Mouse (Mus musculus) layer of hippocampus, postnatal 10 days (tissue): ENCODE data around the gene Chst10. TPM values are rescaled to one million over a fixed set of nuclear protein-coding genes. Genes with fewer than 3 reads are reported as not detected.

Experiments used
- DNase-seq, 2 experiments: peaks; one replicate each; pipeline ENCODE4 v3.0.0; 2021; ENCODE audit warnings: low spot score in 2 of 2
- total RNA-seq, 2 experiments: library from RNA; stranded (reverse); gene quantifications; 2 replicates each; pipeline ENCODE4 v1.2.3; 2021

Gene Chst10
- total RNA-seq, 2 experiments from 2014 or later, result 53.0 to 58.5 TPM

DNA sequence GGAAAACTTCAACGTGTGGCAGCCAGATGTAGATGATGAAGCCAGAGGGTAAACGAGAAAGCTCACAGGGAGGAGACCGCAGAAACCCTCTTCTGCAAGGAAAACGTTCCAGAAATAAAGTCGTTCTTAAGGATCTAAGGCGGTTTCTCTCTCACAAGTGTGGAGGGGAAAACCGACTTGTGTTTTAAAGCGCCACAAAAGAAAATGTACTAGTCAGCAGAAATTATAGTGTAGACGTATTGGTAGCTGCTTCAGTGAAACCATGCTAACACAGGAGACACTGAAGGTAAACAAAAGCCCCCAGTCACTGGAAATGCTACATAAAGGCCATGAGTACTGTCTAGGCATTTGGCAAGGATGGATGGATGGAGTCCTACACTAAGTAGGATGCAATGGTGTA lies 80.7 kb downstream of the Chst10 start:
- DNase-seq, result no peak

- DNase-seq, result no peak
These were observed 81.7 kb downstream of the Chst10 start for GRCm38 (mm10) chr1:38816306-38816705.

Other genes with a start within 250 kb of the Chst10 start
- gene Aff3, start 233.2 kb downstream of the Chst10 start, total RNA-seq, result 100 to 1,000 TPM in 1 of 2 experiments, 10 to 100 TPM in 1; 98.4 to 103 TPM
- gene Lonrf2, start 61.5 kb downstream of the Chst10 start, total RNA-seq, result 100 to 1,000 TPM; 122 TPM
- not detected for gene Nms, start 41.0 kb upstream of the Chst10 start, total RNA-seq
- 10 to 100 TPM; 46.3 TPM for gene Pdcl3, start 87.4 kb upstream of the Chst10 start, total RNA-seq